Mouse (Mus musculus) gastrocnemius, adult 18-20 months (tissue): ENCODE measurements at regions not wholly inside any gene's neighbourhood (a gene's known extent, or its start where the extent isn't known, plus 50 kb on each side); places are given as distances from the start of the nearest gene placed in this dataset.
A peak's percentile ranks its signal among the peaks of the same experiment; 100 is the strongest.

ENCODE experiments used
- DNase-seq: peaks from one replicate; pipeline ENCODE4 v3.0.0; 2021; ENCODE audit warnings: low spot score

- no peak for DNase-seq
Observed at GRCm38 (mm10) chr8:117894861-117895260, 93.1 kb upstream of the Mphosph6 start.

GRCm38 (mm10) chr8:117890211-117890610 lies 88.5 kb upstream of the Mphosph6 start:
- no peak for DNase-seq

GRCm38 (mm10) chr8:117881414-117881973 lies 79.8 kb upstream of the Mphosph6 start:
- no peak for DNase-seq

- DNase-seq: no peak
Observed at GRCm38 (mm10) chr8:117880279-117880975, 78.7 kb upstream of the Mphosph6 start.

GRCm38 (mm10) chr8:117873611-117874010 lies 71.9 kb upstream of the Mphosph6 start:
- no peak for DNase-seq

- no peak for DNase-seq
Observed at GRCm38 (mm10) chr8:117867138-117867537, 65.4 kb upstream of the Mphosph6 start.

GRCm38 (mm10) chr8:117865014-117865413 lies 63.3 kb upstream of the Mphosph6 start:
- no peak for DNase-seq

- DNase-seq: peak; percentile 24
Observed at GRCm38 (mm10) chr8:117863837-117864236, 62.1 kb upstream of the Mphosph6 start.

GRCm38 (mm10) chr8:117862318-117862717 lies 60.6 kb upstream of the Mphosph6 start:
- DNase-seq: no peak

GRCm38 (mm10) chr8:117859734-117860133 lies 58.0 kb upstream of the Mphosph6 start:
- no peak for DNase-seq

- no peak for DNase-seq
Observed at GRCm38 (mm10) chr8:117859095-117859494, 57.4 kb upstream of the Mphosph6 start.

GRCm38 (mm10) chr8:117856121-117856520 lies 54.4 kb upstream of the Mphosph6 start:
- DNase-seq: no peak

- DNase-seq: no peak
Observed at GRCm38 (mm10) chr8:117854942-117855491, 53.3 kb upstream of the Mphosph6 start.

- DNase-seq: no peak
Observed at GRCm38 (mm10) chr8:117854301-117854700, 52.6 kb upstream of the Mphosph6 start.

- DNase-seq: no peak
Observed at GRCm38 (mm10) chr8:117853408-117853807, 51.7 kb upstream of the Mphosph6 start.

GRCm38 (mm10) chr8:117852521-117852920 lies 50.8 kb upstream of the Mphosph6 start:
- DNase-seq: no peak
